Mouse (Mus musculus) lung, adult 2 months (tissue): ENCODE results near the gene Cyp2ab1. TPM values are rescaled to one million over a fixed set of nuclear protein-coding genes. Genes with fewer than 3 reads are reported as not detected.

Source experiments
- DNase-seq: peaks from one replicate; pipeline ENCODE4 v3.0.0; 2022
- H3K4me1 ChIP-seq: fragments of 200-500 bp; 2 replicates; pipeline ENCODE4 v1.6.1; 2011; ENCODE audit warnings: low read length; ENCODE audit not compliant: control insufficient read depth, insufficient read depth
- H3K4me3 ChIP-seq: fragments of 200-500 bp; replicated peaks from 2 replicates; pipeline ENCODE3; 2011; ENCODE audit warnings: low read depth, mild to moderate bottlenecking, control low read depth, low read length; ENCODE audit errors: extremely low read depth
- CTCF ChIP-seq: fragments of 200-500 bp; IDR thresholded peaks from 2 replicates; pipeline ENCODE4 v1.5.1; 2011; ENCODE audit warnings: mild to moderate bottlenecking, low read length, control low read depth; ENCODE audit not compliant: insufficient read depth
- POLR2A ChIP-seq: fragments of 200-500 bp; IDR thresholded peaks from 2 replicates; pipeline ENCODE4 v1.6.1; 2011; ENCODE audit warnings: low read depth, mild to moderate bottlenecking, control low read depth, low read length, borderline replicate concordance; ENCODE audit errors: extremely low read depth
- WGBS: fragments of 180-500 bp; shearing (Covaris S2); methylation state at CpG from one replicate; pipeline ENCODE4 v1.1.7; 2018; 5-methylcytosine and 5-hydroxymethylcytosine counted together
- polyA plus RNA-seq: library from polyadenylated mRNA; depleted of rRNA; stranded (reverse); fragments of >200 nt; gene quantifications from 2 replicates; pipeline ENCODE4 v1.2.3, GENCODE M21; 2012

Cyp2ab1 gene
- polyA plus RNA-seq, 1 experiment, result 4.4 TPM

- no peak overlapping the region for H3K4me3 ChIP-seq
- DNase-seq, result no peak
- TF ChIP-seq CTCF (no peak), POLR2A (no peak)
- H3K4me1 ChIP-seq, result peaks cover 2% of the 10 kb centered on the region; the same call in 1 of the 2 replicates
- 74% methylated on average over 5 of the region's 5 CpGs for WGBS
These were observed 3.1 kb upstream of the Cyp2ab1 start for GRCm38 (mm10) chr16:20328306-20328705.

- DNase-seq, result no peak
- WGBS, result 39% methylated on average over 5 of the region's 5 CpGs
These were observed 1.3 kb downstream of the Cyp2ab1 start for GRCm38 (mm10) chr16:20323907-20324306.

GRCm38 (mm10) chr16:20322274-20322673 lies 2.9 kb downstream of the Cyp2ab1 start:
- TF ChIP-seq POLR2A, result no peak
- no peak for TF ChIP-seq CTCF
- H3K4me1 ChIP-seq, result peaks cover 2% of the 10 kb centered on the region; the same call in 1 of the 2 replicates
- 69% methylated on average over 4 of the region's 4 CpGs for WGBS
- no peak for DNase-seq
- H3K4me3 ChIP-seq, result no peak overlapping the region

More at GRCm38 (mm10) chr16:20323907-20324306, 1.3 kb downstream of the Cyp2ab1 start:
- peaks cover 2% of the 10 kb centered on the region; the same call in 1 of the 2 replicates for H3K4me1 ChIP-seq
- TF ChIP-seq POLR2A (no peak; the same call in 1 of the 2 replicates), CTCF (no peak)
- H3K4me3 ChIP-seq, result no peak overlapping the region

GRCm38 (mm10) chr16:20316770-20317169 lies 8.4 kb downstream of the Cyp2ab1 start:
- no peaks in the 10 kb centered on the region for H3K4me1 ChIP-seq
- WGBS, result 69% methylated on average over 6 of the region's 6 CpGs
- no peak overlapping the region for H3K4me3 ChIP-seq
- DNase-seq, result no peak
- TF ChIP-seq POLR2A (no peak), CTCF (no peak)

GRCm38 (mm10) chr16:20315266-20315665 lies 9.9 kb downstream of the Cyp2ab1 start:
- Histone ChIP-seq H3K4me3 (no peak overlapping the region), H3K4me1 (no peaks in the 10 kb centered on the region)
- DNase-seq, result no peak
- 70% methylated on average over 4 of the region's 4 CpGs for WGBS
- no peak for TF ChIP-seq CTCF
- TF ChIP-seq POLR2A, result no peak

GRCm38 (mm10) chr16:20312272-20312671 lies 12.9 kb downstream of the Cyp2ab1 start:
- no peak for DNase-seq
- Histone ChIP-seq H3K4me3 (no peak overlapping the region), H3K4me1 (no peaks in the 10 kb centered on the region)
- 61% methylated on average over 14 of the region's 14 CpGs for WGBS
- no peak for TF ChIP-seq POLR2A
- no peak for TF ChIP-seq CTCF

- WGBS, result under 1% methylated on average over 52 of the region's 52 CpGs
- peak within 1 kb of the TSS; percentile 71 for H3K4me3 ChIP-seq
- DNase-seq, result peak; percentile 73
- TF ChIP-seq CTCF, result peak; percentile 76
- peak; percentile 67; the same call in 1 of the 2 replicates for TF ChIP-seq POLR2A
- H3K4me1 ChIP-seq, result peaks cover 11% of the 10 kb centered on the region
These were observed 23.2 kb downstream of the Cyp2ab1 start, which contains the start of gene Parl for GRCm38 (mm10) chr16:20301770-20302649. Parl (minus strand) TSS chr16:20302387.

- DNase-seq, result no peak
- no peak overlapping the region for H3K4me3 ChIP-seq
- peaks cover 11% of the 10 kb centered on the region for H3K4me1 ChIP-seq
- 86% methylated on average over 2 of the region's 2 CpGs for WGBS
- TF ChIP-seq CTCF (no peak), POLR2A (no peak)
These were observed 25.1 kb downstream of the Cyp2ab1 start for GRCm38 (mm10) chr16:20300076-20300475.

- TF ChIP-seq CTCF (no peak), POLR2A (no peak)
- DNase-seq, result no peak
- no peaks in the 10 kb centered on the region for H3K4me1 ChIP-seq
- WGBS, result 65% methylated on average over 4 of the region's 4 CpGs
- no peak overlapping the region for H3K4me3 ChIP-seq
These were observed 45.0 kb downstream of the Cyp2ab1 start for GRCm38 (mm10) chr16:20280238-20280637.
